Mouse (Mus musculus) lung, postnatal 0 days (tissue): ENCODE measurements around the gene Glyatl3.

Experiments used
- CTCF ChIP-seq: IDR thresholded peaks from 2 replicates; pipeline ENCODE4 v1.5.1; 2016; ENCODE audit warnings: antibody characterized with exemption, mild to moderate bottlenecking
- EP300 ChIP-seq: IDR thresholded peaks from 2 replicates; pipeline ENCODE4 v1.6.1; 2016; ENCODE audit warnings: antibody characterized with exemption, mild to moderate bottlenecking, control low read depth

DNA sequence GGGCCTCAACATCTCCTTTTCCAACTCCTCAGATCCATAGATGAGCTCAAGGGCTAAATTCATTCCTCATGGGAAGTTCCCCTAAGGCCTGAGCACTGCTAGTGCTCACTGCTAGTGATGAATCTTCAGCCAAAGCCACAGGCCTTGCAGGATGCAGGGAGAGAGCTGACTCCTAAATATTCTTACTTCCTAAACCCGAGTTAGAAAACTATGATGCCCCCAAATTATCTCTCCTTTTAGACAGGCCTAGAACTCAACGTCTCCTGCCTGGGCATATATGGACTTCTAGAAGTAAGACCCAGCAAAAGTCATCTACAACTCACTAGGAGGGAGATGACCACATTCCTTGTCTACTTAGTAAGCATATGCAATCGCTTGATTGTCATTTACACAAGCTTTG lies 36.4 kb downstream of the Glyatl3 start:
- TF ChIP-seq CTCF (no peak), EP300 (no peak)
